In the genomic region with DNA sequence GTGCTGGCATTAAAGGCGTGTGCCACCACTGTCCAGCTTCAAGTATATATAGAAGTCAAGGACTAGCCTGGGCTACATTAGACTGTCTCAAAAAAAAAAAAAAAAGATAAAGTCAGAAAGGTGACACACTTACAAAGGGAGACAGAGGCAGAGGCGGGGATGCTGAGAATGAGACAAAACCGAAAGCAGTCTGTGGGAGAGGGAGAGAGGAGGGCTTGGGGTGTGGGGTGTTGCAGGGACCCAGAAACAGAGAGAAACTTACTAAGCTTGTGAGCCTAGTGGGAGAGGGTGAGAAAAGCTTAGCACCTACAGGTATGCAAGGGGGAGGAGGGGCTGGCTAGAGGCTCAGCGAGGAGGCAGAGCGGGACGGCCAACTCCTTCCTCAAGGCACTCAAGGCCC, we compare ENCODE assay signal across 19 mouse cellular contexts. TPM values are rescaled to one million over a fixed set of nuclear protein-coding genes. Genes with fewer than 3 reads are reported as not detected.
A peak's percentile ranks its signal among the peaks of the same experiment; 100 is the strongest.
DNase-seq lines count a peak whose midpoint lies in the region; ATAC-seq and TF ChIP-seq lines count a peak whose summit lies in the region.
"Had no signal": no experiment of that assay in that cellular context is flagged by ENCODE, and none has a peak within 500 bp of the region (broad histone marks: within the 10 kb centered on the region; RNA-seq: fewer than 3 reads in every experiment).

No protein-coding gene starts in this region.

- no peak for TF ChIP-seq EP300 in MEL (IDR thresholded peaks at IDR 0.05; ENCODE audit: low read depth in 1 of 2, low read length in 2 of 2)

- peak overlapping the region; percentile 61 for H3K9ac ChIP-seq in MEL (ENCODE audit: control insufficient read depth, low read depth, low read length, poor library complexity, severe bottlenecking)
- H3K9ac ChIP-seq: forebrain, embryonic 13.5 days; forebrain, postnatal 0 days; heart, embryonic 12.5 days; hindbrain, embryonic 14.5 days had no signal

- ATAC-seq in inflammation-experienced regulatory T-cells, adult 6 months, result peak; percentile 60
- ATAC-seq in megakaryocyte-erythroid progenitor cell, adult 5-6 weeks (replicated peaks; ENCODE audit: low FRiP score, low TSS enrichment, poor library complexity, severe bottlenecking), result no peak
- ATAC-seq: forebrain, embryonic 13.5 days; forebrain, postnatal 0 days had no signal

- no peaks in the 10 kb centered on the region; the same call in 1 of the 2 replicates for H3K79me2 ChIP-seq in MEL (ENCODE audit: control insufficient read depth, insufficient read depth, low read length, poor library complexity)

- no peak for TF ChIP-seq RAD21 in MEL (IDR thresholded peaks at IDR 0.05; ENCODE audit: low read depth, low read length)

- H3K9me3 ChIP-seq in MEL (replicated peaks; ENCODE audit: insufficient read depth, low read length), result no peaks in the 10 kb centered on the region
- H3K9me3 ChIP-seq: embryonic facial prominence, embryonic 10.5 days; forebrain, embryonic 13.5 days; heart, embryonic 12.5 days; hindbrain, embryonic 10.5 days had no signal

- no peaks in the 10 kb centered on the region for H3K27me3 ChIP-seq in thymus, adult 2 months (ENCODE audit: control insufficient read depth, insufficient read depth, low read length)
- no peaks in the 10 kb centered on the region for H3K27me3 ChIP-seq in MEL (ENCODE audit: control insufficient read depth in 1 of 2, insufficient read depth in 2 of 2, low read length in 2 of 2)
- H3K27me3 ChIP-seq: CH12.LX; forebrain, embryonic 13.5 days; heart, embryonic 12.5 days had no signal

- peaks cover 68% of the 10 kb centered on the region for H3K4me1 ChIP-seq in thymus, adult 2 months (replicated peaks; ENCODE audit: control insufficient read depth, insufficient read depth, low read length)
- peaks cover 5 to 37% of the 10 kb centered on the region in 2 experiments for H3K4me1 ChIP-seq in MEL (ENCODE audit: control insufficient read depth in 1 of 2, insufficient read depth in 2 of 2, low read length in 2 of 2)
- H3K4me1 ChIP-seq: forebrain, embryonic 13.5 days had no signal

- H3K4me3 ChIP-seq in thymus, adult 2 months (ENCODE audit: control insufficient read depth, insufficient read depth, low read length), result no peak overlapping the region
- H3K4me3 ChIP-seq in MEL (ENCODE audit: control insufficient read depth in 1 of 2, insufficient read depth in 1 of 2, low read depth in 2 of 2, low read length in 2 of 2), result no peak overlapping the region
- H3K4me3 ChIP-seq: embryonic facial prominence, embryonic 10.5 days; forebrain, embryonic 13.5 days; heart, embryonic 12.5 days; hindbrain, embryonic 10.5 days had no signal

- DNase-seq in thymus, adult 2 months, result no peak
- no peak for DNase-seq in thymus, postnatal 10 days (ENCODE audit: low spot score in 2 of 2)
- DNase-seq in MEL (ENCODE audit: low read depth, low spot score), result no peak
- no peak for DNase-seq in gastrocnemius, adult 8-10 months (ENCODE audit: low spot score in 2 of 2)
- DNase-seq: adrenal gland, postnatal 10 days; cerebellum, adult 2 months; cerebellum, postnatal 10 days; forebrain, postnatal 0 days; gastrocnemius, postnatal 25 days had no signal

- no peak for TF ChIP-seq CTCF in thymus, adult 2 months (IDR thresholded peaks at IDR 0.05; ENCODE audit: borderline replicate concordance, control insufficient read depth, extremely low read depth, insufficient read depth, low read length, poor library complexity)
- no peak for TF ChIP-seq CTCF in MEL (IDR thresholded peaks at IDR 0.05 in 2 of 3, conservative IDR thresholded peaks at IDR 0.05 in 1 of 3; ENCODE audit: control insufficient read depth in 1 of 3, insufficient read depth in 1 of 3, low read depth in 2 of 3, low read length in 3 of 3, poor library complexity in 1 of 3, severe bottlenecking in 1 of 3)

- H3K27ac ChIP-seq in thymus, adult 2 months (ENCODE audit: control insufficient read depth, insufficient read depth, low read length), result peak overlapping the region; percentile 66
- H3K27ac ChIP-seq in MEL (ENCODE audit: control insufficient read depth, low read depth, low read length), result peak overlapping the region; percentile 99
- H3K27ac ChIP-seq: embryonic facial prominence, embryonic 10.5 days; forebrain, embryonic 13.5 days; hindbrain, embryonic 14.5 days had no signal

- 58% methylated on average over 6 of the region's 6 CpGs for WGBS in thymus, adult 2 months

- TF ChIP-seq POLR2A in thymus, adult 2 months (IDR thresholded peaks at IDR 0.05; ENCODE audit: control insufficient read depth, extremely low read depth, insufficient read depth, low read length, poor library complexity), result no peak
- TF ChIP-seq POLR2A in MEL (IDR thresholded peaks at IDR 0.05; ENCODE audit: control insufficient read depth in 1 of 2, insufficient read depth in 1 of 2, low read depth in 1 of 2, low read length in 2 of 2, poor library complexity in 1 of 2), result no peak

- peaks cover 6% of the 10 kb centered on the region for H3K36me3 ChIP-seq in thymus, adult 2 months (ENCODE audit: control insufficient read depth, insufficient read depth, low read length)
- H3K36me3 ChIP-seq in MEL (ENCODE audit: control insufficient read depth in 1 of 2, insufficient read depth in 2 of 2, low read length in 2 of 2), result peaks cover 0 to 21% of the 10 kb centered on the region in 2 experiments; a peak in 2 of 4 replicates
- H3K36me3 ChIP-seq: embryonic facial prominence, embryonic 10.5 days; heart, embryonic 12.5 days; hindbrain, embryonic 10.5 days had no signal

TF ChIP-seq in MEL, 35 proteins besides CTCF, POLR2A, EP300 and RAD21 (continues in another document):
- no peak for TF ChIP-seq TBP (IDR thresholded peaks at IDR 0.05; ENCODE audit: low read depth, low read length)
- no peak for TF ChIP-seq GATA1 (IDR thresholded peaks at IDR 0.05; ENCODE audit: low read depth, low read length)
- TF ChIP-seq GABPA (IDR thresholded peaks at IDR 0.05; ENCODE audit: low read depth, low read length), result no peak
- no peak for TF ChIP-seq RCOR1 (IDR thresholded peaks at IDR 0.05; ENCODE audit: low read depth, low read length)
- TF ChIP-seq NELFE (IDR thresholded peaks at IDR 0.05; ENCODE audit: low read depth, low read length), result no peak
- TF ChIP-seq POLR2AphosphoS2 (IDR thresholded peaks at IDR 0.05; ENCODE audit: low read length), result no peak
- TF ChIP-seq SIN3A (IDR thresholded peaks at IDR 0.05; ENCODE audit: low read length), result no peak
- no peak for TF ChIP-seq BHLHE40 (IDR thresholded peaks at IDR 0.05; ENCODE audit: borderline replicate concordance, low read depth, low read length)
- no peak for TF ChIP-seq KAT2A (conservative IDR thresholded peaks at IDR 0.05; ENCODE audit: low read depth, low read length)
- TF ChIP-seq USF1 (IDR thresholded peaks at IDR 0.05; ENCODE audit: low read depth, low read length), result no peak
- no peak for TF ChIP-seq USF2 (IDR thresholded peaks at IDR 0.05; ENCODE audit: borderline replicate concordance in 1 of 2, insufficient read depth in 1 of 2, low read depth in 1 of 2, low read length in 2 of 2)
- no peak for TF ChIP-seq MEF2A (IDR thresholded peaks at IDR 0.05; ENCODE audit: extremely low read depth, insufficient replicate concordance, low read depth, low read length, poor library complexity, severe bottlenecking)
- no peak for TF ChIP-seq CHD2 (IDR thresholded peaks at IDR 0.05; ENCODE audit: low read length)
- TF ChIP-seq SMC3 (IDR thresholded peaks at IDR 0.05; ENCODE audit: low read depth, low read length), result no peak
- TF ChIP-seq ELF1 (IDR thresholded peaks at IDR 0.05; ENCODE audit: low read depth, low read length), result no peak

RNA-seq across cellular contexts. Expression of a gene that starts 11.5 kb away (rescaled TPM):
- 2,604 and 2,615 TPM in 2 replicates for polyA plus RNA-seq in thymus, adult 2 months (2012; rRNA removed)
- 0.62 and 0.75 TPM in 2 replicates for total RNA-seq in MEL (2012; rRNA removed)
- 1 to 10 TPM in 1 of 2 experiments, not detected in 1; 1.2 TPM for polyA plus RNA-seq in MEL (2012; ENCODE audit: insufficient read depth in 1 of 2, insufficient read length in 2 of 2, low read depth in 1 of 2, low replicate concordance in 2 of 2, missing spikeins in 1 of 2)
- polyA plus RNA-seq in inflammation-experienced regulatory T-cells, adult 6 months (2017; shearing (Covaris generic)), result 1,000 to 10,000 TPM in 1 of 3 experiments, 100 to 1,000 TPM in 2; 875 to 1,118 (median 889) TPM
- under 1 TPM in 1 of 4 experiments, not detected in 3; 0.43 TPM for total RNA-seq in gastrocnemius, adult 8-10 months (2022)
- total RNA-seq in megakaryocyte-erythroid progenitor cell, adult 5-6 weeks (2014; fragmentation: Nextera tagmentation), result 17.3 and 28.3 TPM in 2 replicates
- total RNA-seq in megakaryocyte-erythroid progenitor cell, adult 5-6 weeks (2017), result 9.3 and 11.0 TPM in 2 replicates

RNA-seq across cellular contexts. Expression of a gene that starts 19.4 kb away (rescaled TPM):
- polyA plus RNA-seq in thymus, adult 2 months (2012; rRNA removed), result 457 and 489 TPM in 2 replicates
- 28.9 and 33.3 TPM in 2 replicates for total RNA-seq in MEL (2012; rRNA removed)
- polyA plus RNA-seq in MEL (2012; ENCODE audit: insufficient read depth in 1 of 2, insufficient read length in 2 of 2, low read depth in 1 of 2, low replicate concordance in 2 of 2, missing spikeins in 1 of 2), result 10 to 100 TPM in 1 of 2 experiments, not detected in 1; 81.6 TPM
- 10 to 100 TPM; 31.3 to 43.0 (median 38.4) TPM for polyA plus RNA-seq in inflammation-experienced regulatory T-cells, adult 6 months (2017; shearing (Covaris generic))
- 10 to 100 TPM; 22.7 to 23.9 (median 22.8) TPM for total RNA-seq in gastrocnemius, adult 8-10 months (2022)
- total RNA-seq in megakaryocyte-erythroid progenitor cell, adult 5-6 weeks (2014; fragmentation: Nextera tagmentation), result 24.7 and 30.7 TPM in 2 replicates
- 5.2 and 8.3 TPM in 2 replicates for total RNA-seq in megakaryocyte-erythroid progenitor cell, adult 5-6 weeks (2017)

RNA-seq across cellular contexts. Expression of a gene that starts 38.7 kb away (rescaled TPM):
- polyA plus RNA-seq in thymus, adult 2 months (2012; rRNA removed), result 24.3 and 28.6 TPM in 2 replicates
- total RNA-seq in MEL (2012; rRNA removed), result 6.3 and 7.9 TPM in 2 replicates
- 10 to 100 TPM in 1 of 2 experiments, not detected in 1; 13.0 TPM for polyA plus RNA-seq in MEL (2012; ENCODE audit: insufficient read depth in 1 of 2, insufficient read length in 2 of 2, low read depth in 1 of 2, low replicate concordance in 2 of 2, missing spikeins in 1 of 2)
- 1 to 10 TPM; 2.7 to 3.8 (median 3.3) TPM for polyA plus RNA-seq in inflammation-experienced regulatory T-cells, adult 6 months (2017; shearing (Covaris generic))
- 1 to 10 TPM; 2.1 to 4.3 (median 3.0) TPM for total RNA-seq in gastrocnemius, adult 8-10 months (2022)
- total RNA-seq in megakaryocyte-erythroid progenitor cell, adult 5-6 weeks (2014; fragmentation: Nextera tagmentation), result 14.9 and 32.5 TPM in 2 replicates
- 17.8 and 18.9 TPM in 2 replicates for total RNA-seq in megakaryocyte-erythroid progenitor cell, adult 5-6 weeks (2017)

RNA-seq across cellular contexts. Expression of a gene that starts 56.9 kb away (rescaled TPM):
- polyA plus RNA-seq in thymus, adult 2 months (2012; rRNA removed), result 10.8 and 11.6 TPM in 2 replicates
- total RNA-seq in MEL (2012; rRNA removed), result not detected in 2 replicates
- not detected for polyA plus RNA-seq in MEL (2012; ENCODE audit: insufficient read depth in 1 of 2, insufficient read length in 2 of 2, low read depth in 1 of 2, low replicate concordance in 2 of 2, missing spikeins in 1 of 2)
- polyA plus RNA-seq in inflammation-experienced regulatory T-cells, adult 6 months (2017; shearing (Covaris generic)), result 1 to 10 TPM in 2 of 3 experiments, under 1 TPM in 1; 0.87 to 6.5 (median 6.0) TPM
- not detected for total RNA-seq in gastrocnemius, adult 8-10 months (2022)
- total RNA-seq in megakaryocyte-erythroid progenitor cell, adult 5-6 weeks (2014; fragmentation: Nextera tagmentation), result 1.7 and 16.4 TPM in 2 replicates
- total RNA-seq in megakaryocyte-erythroid progenitor cell, adult 5-6 weeks (2017), result 0.28 TPM in 1 of 2 replicates, not detected in the other
- total RNA-seq: gastrocnemius, adult 18-20 months; granulocyte monocyte progenitor cell, adult 5-6 weeks had no signal
- polyA plus RNA-seq: embryonic facial prominence, embryonic 10.5 days; forebrain, embryonic 13.5 days; forebrain, postnatal 0 days; heart, embryonic 12.5 days; hindbrain, embryonic 10.5 days; hindbrain, embryonic 14.5 days had no signal
